Mouse (Mus musculus) liver (tissue): ENCODE results near the gene Slc10a4.
"Not testable (repeated sequence)": the region's sequence is repeated elsewhere in the genome, so short reads cannot be mapped to it uniquely, and the experiment has no call there.

Experiments used
- DNase-seq: peaks from one replicate; pipeline ENCODE4 v3.0.0-alpha.2; 2020; ENCODE audit warnings: mixed read lengths

Slc10a4 gene

GRCm38 (mm10) chr5:73006784-73007581 is at the start of gene Slc10a4:
Slc10a4 (plus strand) TSS chr5:73006883.
- no peak for DNase-seq

GRCm38 (mm10) chr5:72957281-72957680 is 49.4 kb upstream of the Slc10a4 start:
- no peak for DNase-seq

- no peak for DNase-seq
Observed at GRCm38 (mm10) chr5:72960096-72960495, 46.6 kb upstream of the Slc10a4 start.

- no peak for DNase-seq
Observed at GRCm38 (mm10) chr5:72965706-72966105, 41.0 kb upstream of the Slc10a4 start.

GRCm38 (mm10) chr5:72972435-72972834 is 34.2 kb upstream of the Slc10a4 start:
- DNase-seq = no peak

GRCm38 (mm10) chr5:72972934-72973333 is 33.7 kb upstream of the Slc10a4 start:
- no peak for DNase-seq

GRCm38 (mm10) chr5:72974602-72975001 is 32.1 kb upstream of the Slc10a4 start, which contains the start of gene Gm10135:
Gm10135 (minus strand) TSS chr5:72974702.
- no peak for DNase-seq

- DNase-seq = no peak
Observed at GRCm38 (mm10) chr5:72975996-72976395, 30.7 kb upstream of the Slc10a4 start.

- no peak for DNase-seq
Observed at GRCm38 (mm10) chr5:72976539-72976938, 30.1 kb upstream of the Slc10a4 start.

- DNase-seq = no peak
Observed at GRCm38 (mm10) chr5:72984091-72984490, 22.6 kb upstream of the Slc10a4 start.

- DNase-seq = no peak
Observed at GRCm38 (mm10) chr5:72987786-72988185, 18.9 kb upstream of the Slc10a4 start.

GRCm38 (mm10) chr5:72989756-72990155 is 16.9 kb upstream of the Slc10a4 start:
- DNase-seq = no peak

GRCm38 (mm10) chr5:72992474-72992873 is 14.2 kb upstream of the Slc10a4 start:
- no peak for DNase-seq

GRCm38 (mm10) chr5:72994424-72994823 is 12.3 kb upstream of the Slc10a4 start:
- no peak for DNase-seq

GRCm38 (mm10) chr5:72994928-72995327 is 11.8 kb upstream of the Slc10a4 start:
- no peak for DNase-seq

GRCm38 (mm10) chr5:72995379-72995778 is 11.3 kb upstream of the Slc10a4 start:
- DNase-seq = no peak

- DNase-seq = not testable (repeated sequence)
Observed at GRCm38 (mm10) chr5:72998546-72998945, 8.1 kb upstream of the Slc10a4 start.

- DNase-seq = no peak
Observed at GRCm38 (mm10) chr5:73004046-73004445, 2.6 kb upstream of the Slc10a4 start.

GRCm38 (mm10) chr5:73007582-73007959 is 888 bp downstream of the Slc10a4 start:
- no peak for DNase-seq

- DNase-seq = not testable (repeated sequence)
Observed at GRCm38 (mm10) chr5:73008230-73008629, 1.5 kb downstream of the Slc10a4 start.

- not testable (repeated sequence) for DNase-seq
Observed at GRCm38 (mm10) chr5:73011806-73012205, 5.1 kb downstream of the Slc10a4 start.

GRCm38 (mm10) chr5:73012884-73013610 is 6.4 kb downstream of the Slc10a4 start:
- not testable (repeated sequence) for DNase-seq

GRCm38 (mm10) chr5:73013611-73014287 is 7.1 kb downstream of the Slc10a4 start:
- DNase-seq = not testable (repeated sequence)
